Mouse (Mus musculus): Measurements from ENCODE around the gene Crat. TPM values are rescaled to one million over a fixed set of nuclear protein-coding genes. Genes with fewer than 3 reads are reported as not detected.
"Not testable (repeated sequence)": the region's sequence is repeated elsewhere in the genome, so short reads cannot be mapped to it uniquely, and the experiment has no call there.

The Crat gene
- polyA plus RNA-seq, 1 experiment from 2014 or later = 26.8 TPM

DNA sequence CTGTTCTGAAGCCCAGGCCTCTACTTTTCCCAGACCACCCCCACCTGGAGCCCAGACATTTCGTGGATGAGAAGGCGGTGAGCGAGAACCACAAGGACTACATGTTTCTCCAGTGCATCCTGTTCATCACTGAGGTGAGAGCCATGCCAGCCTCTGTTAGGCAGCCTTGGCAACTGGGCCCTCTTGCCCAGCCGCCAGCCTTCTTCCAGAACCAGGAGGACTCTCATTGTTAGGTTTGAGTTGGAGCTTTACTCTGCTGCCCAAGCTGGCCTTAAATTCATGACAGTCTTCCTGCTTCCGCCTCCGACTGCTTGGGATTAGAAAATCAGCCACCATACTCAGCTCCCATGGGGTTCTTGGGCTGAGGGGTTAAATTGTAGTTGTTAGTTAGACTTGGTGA lies 24.0 kb upstream of the Crat start:
- H3K27me3 ChIP-seq (replicated peaks) = no peaks in the 10 kb centered on the region
- WGBS = 89% methylated on average over 6 of the region's 6 CpGs
- peaks cover 48% of the 10 kb centered on the region for H3K36me3 ChIP-seq
- H3K9me3 ChIP-seq (replicated peaks) = no peaks in the 10 kb centered on the region
- H3K4me3 ChIP-seq (replicated peaks) = no peak overlapping the region
- H3K4me1 ChIP-seq = peaks cover 49% of the 10 kb centered on the region
- no peak for ATAC-seq (ENCODE audit: low FRiP score)
- H3K9ac ChIP-seq (replicated peaks) = 0 out of 2 replicates have a peak overlapping the region, but pooled peaks have one; percentile 7
- no peak overlapping the region for H3K4me2 ChIP-seq
- H3K27ac ChIP-seq (replicated peaks) = peak overlapping the region; percentile 94

DNA sequence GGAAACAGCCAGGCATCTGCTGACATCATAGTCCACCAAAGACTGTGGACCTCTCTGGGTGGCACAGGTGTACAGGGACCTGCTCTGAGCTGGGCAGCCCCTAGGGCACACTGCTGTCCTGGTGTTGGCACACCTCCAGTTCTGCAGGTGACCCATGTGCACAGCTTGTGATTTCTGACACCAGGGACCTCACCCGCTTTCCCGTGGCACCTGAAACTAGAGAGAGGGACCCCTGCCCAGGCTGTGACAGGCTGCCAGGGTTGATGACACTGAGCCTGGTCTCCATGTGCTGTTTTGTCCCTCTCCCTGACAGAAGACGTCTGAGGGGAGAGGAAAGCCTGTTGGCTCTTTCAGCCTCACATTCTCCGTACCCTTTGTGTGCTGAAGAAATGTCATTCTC lies 22.2 kb upstream of the Crat start:
- Histone ChIP-seq H3K9me3 (replicated peaks) (no peaks in the 10 kb centered on the region), H3K9ac (replicated peaks) (no peak overlapping the region), H3K4me1 (peaks cover 34% of the 10 kb centered on the region), H3K27me3 (replicated peaks) (no peaks in the 10 kb centered on the region), H3K4me3 (replicated peaks) (no peak overlapping the region), H3K36me3 (peaks cover 49% of the 10 kb centered on the region), H3K27ac (replicated peaks) (no peak overlapping the region), H3K4me2 (no peak overlapping the region)
- no peak for ATAC-seq (ENCODE audit: low FRiP score)
- WGBS = 92% methylated on average over 4 of the region's 4 CpGs

DNA sequence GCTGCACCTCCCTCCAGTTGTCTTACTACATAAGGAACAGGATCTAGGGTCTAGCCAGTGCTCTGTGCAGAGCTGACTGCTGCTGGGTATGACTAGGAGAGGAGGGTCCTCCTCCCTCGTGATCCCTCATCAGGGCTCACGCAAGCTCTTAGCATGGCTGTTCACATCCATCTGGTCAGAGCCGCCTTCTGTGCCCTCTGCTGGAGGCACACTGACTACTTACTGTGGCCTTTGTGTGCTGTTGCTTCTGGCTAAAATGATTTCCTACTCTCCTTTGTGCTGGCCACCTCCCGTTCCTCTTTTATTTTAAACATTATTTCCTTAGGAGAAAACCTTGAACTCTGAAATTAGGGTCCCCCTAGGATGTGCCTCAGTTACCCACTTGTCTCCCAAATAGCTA lies 21.2 kb upstream of the Crat start:
- WGBS = 89% methylated on average over 4 of the region's 4 CpGs

DNA sequence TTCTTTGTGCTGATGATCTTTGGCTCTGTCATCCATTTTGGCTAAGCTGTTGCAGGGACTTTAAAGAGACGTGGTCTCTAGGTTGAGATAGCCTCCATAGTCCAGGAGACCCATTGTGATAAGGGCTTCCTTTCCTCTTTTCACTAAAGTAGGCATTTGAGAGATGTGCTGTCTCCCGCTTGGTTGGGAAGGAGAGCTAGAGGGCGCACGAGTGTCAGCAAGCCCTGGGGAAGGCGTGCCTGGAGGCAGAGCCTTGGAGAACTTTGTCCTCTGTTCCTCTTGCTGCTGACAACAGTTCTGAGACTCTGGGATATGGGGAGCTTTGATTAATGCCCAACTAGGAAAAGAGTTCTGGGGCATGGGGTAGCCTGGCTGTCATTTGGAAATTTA lies 20.5 kb upstream of the Crat start:
- Histone ChIP-seq H3K36me3 (peaks cover 64% of the 10 kb centered on the region), H3K4me3 (replicated peaks) (no peak overlapping the region), H3K4me2 (no peak overlapping the region), H3K9me3 (replicated peaks) (no peaks in the 10 kb centered on the region), H3K9ac (replicated peaks) (no peak overlapping the region), H3K27ac (replicated peaks) (no peak overlapping the region), H3K4me1 (peaks cover 18% of the 10 kb centered on the region), H3K27me3 (replicated peaks) (no peaks in the 10 kb centered on the region)
- 89% methylated on average over 5 of the region's 5 CpGs for WGBS
- ATAC-seq (ENCODE audit: low FRiP score) = no peak

More for the DNA sequence above, 21.2 kb upstream of the Crat start:
- Histone ChIP-seq H3K27me3 (replicated peaks) (no peaks in the 10 kb centered on the region), H3K27ac (replicated peaks) (no peak overlapping the region), H3K4me3 (replicated peaks) (no peak overlapping the region), H3K4me2 (no peak overlapping the region), H3K9ac (replicated peaks) (no peak overlapping the region), H3K4me1 (peaks cover 24% of the 10 kb centered on the region), H3K9me3 (replicated peaks) (no peaks in the 10 kb centered on the region), H3K36me3 (peaks cover 58% of the 10 kb centered on the region)
- ATAC-seq (ENCODE audit: low FRiP score) = no peak

DNA sequence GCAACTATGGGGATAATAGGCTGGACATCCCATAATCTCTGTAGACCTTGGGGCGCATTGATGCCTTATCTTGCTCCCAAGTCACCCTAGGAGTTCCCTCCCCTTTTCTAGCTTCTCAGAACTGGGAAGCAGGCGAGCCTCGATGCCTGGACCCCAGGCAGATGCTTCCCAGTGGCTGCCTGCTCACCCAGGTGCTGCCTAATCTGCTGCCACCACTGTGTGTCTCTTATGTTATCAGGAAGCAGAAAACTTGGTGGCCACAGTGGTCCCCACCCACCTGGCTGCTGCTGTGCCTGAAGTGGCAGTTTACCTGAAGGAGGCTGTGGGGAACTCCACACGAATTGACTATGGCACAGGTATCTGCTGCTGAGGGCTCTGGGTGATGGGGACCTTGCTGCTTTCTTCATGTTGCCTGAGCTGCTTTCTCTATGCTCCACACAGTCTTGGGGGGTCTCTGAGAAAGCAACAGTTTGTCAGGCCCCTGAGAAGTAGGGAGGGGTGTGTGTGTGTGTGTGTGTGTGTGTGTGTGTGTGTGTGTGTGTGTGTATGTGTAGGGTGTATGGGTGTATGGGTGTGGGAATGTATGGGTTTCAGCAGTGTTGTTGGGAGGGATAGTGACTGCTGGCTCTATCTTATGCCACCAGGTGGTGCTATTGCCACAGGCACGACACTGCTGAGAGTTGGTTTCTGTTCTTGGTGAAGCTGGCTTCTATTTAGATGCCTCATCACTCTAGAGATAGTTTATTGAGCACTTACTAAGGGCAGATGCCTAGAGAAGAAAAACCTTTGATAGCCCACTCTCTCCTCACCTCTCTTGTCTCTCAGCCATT lies 19.9 kb upstream of the Crat start:
- ATAC-seq (ENCODE audit: low FRiP score) = peak; percentile 76; the same call in 1 of the 2 replicates
- H3K36me3 ChIP-seq = peaks cover 70% of the 10 kb centered on the region
- H3K27me3 ChIP-seq (replicated peaks) = no peaks in the 10 kb centered on the region
- H3K4me1 ChIP-seq = peaks cover 12% of the 10 kb centered on the region
- 60% methylated on average over 5 of the region's 5 CpGs for WGBS
- H3K9me3 ChIP-seq (replicated peaks) = no peaks in the 10 kb centered on the region
- H3K27ac ChIP-seq (replicated peaks) = 0 out of 2 replicates have a peak overlapping the region, but pooled peaks have one; percentile 23
- no peak overlapping the region for H3K4me3 ChIP-seq (replicated peaks)
- no peak overlapping the region for H3K4me2 ChIP-seq
- no peak overlapping the region for H3K9ac ChIP-seq (replicated peaks)

DNA sequence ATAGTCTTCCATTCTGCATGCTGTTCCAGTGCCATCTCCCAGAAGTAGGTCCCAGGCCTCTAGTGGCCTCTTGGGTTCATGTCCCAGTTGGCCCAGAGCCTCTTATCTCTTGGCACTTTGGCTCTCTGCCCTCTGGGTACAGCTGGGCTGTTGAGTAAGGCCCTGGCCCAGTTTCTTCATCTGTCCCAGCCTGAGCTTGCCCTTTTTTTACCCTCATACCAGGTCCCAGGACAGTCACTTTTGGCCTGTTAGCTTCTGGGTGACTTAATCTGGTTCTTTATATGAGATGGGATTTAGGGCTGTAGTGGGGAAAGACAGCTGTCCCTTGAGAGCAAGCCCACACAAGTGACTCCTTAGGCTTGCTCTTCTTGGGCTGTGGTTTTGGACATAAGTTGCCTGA lies 13.5 kb upstream of the Crat start:
- Histone ChIP-seq H3K4me2 (no peak overlapping the region), H3K27ac (replicated peaks) (no peak overlapping the region), H3K27me3 (replicated peaks) (no peaks in the 10 kb centered on the region), H3K9ac (replicated peaks) (no peak overlapping the region), H3K9me3 (replicated peaks) (no peaks in the 10 kb centered on the region), H3K4me1 (no peaks in the 10 kb centered on the region), H3K4me3 (replicated peaks) (no peak overlapping the region), H3K36me3 (peaks cover 76% of the 10 kb centered on the region)
- ATAC-seq (ENCODE audit: low FRiP score) = no peak

DNA sequence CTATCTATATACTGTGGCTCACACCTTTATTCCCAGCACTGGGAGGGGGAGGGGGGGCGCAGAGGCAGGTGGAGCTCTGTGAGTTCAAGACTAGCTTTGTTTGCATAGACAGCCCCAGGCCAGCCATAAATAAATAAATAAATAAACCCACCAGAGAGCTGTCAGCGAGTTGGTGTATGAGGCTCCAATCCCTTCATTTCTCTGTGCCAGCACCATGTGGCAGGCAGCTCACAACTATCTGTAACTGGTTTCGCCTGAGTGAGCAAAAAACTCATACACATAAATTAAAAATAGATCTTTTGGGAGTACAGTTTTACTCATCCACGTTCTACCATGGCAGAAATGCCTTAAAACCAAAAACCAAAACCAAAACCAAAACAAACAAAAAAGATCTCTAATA lies 5.8 kb upstream of the Crat start:
- Histone ChIP-seq H3K9me3 (replicated peaks) (no peaks in the 10 kb centered on the region), H3K4me2 (no peak overlapping the region), H3K27me3 (replicated peaks) (no peaks in the 10 kb centered on the region), H3K36me3 (peaks cover 5% of the 10 kb centered on the region), H3K9ac (replicated peaks) (no peak overlapping the region), H3K4me1 (peaks cover 35% of the 10 kb centered on the region), H3K4me3 (replicated peaks) (no peak overlapping the region), H3K27ac (replicated peaks) (no peak overlapping the region)
- WGBS = 48% methylated on average over 4 of the region's 4 CpGs
- no peak for ATAC-seq (ENCODE audit: low FRiP score)

DNA sequence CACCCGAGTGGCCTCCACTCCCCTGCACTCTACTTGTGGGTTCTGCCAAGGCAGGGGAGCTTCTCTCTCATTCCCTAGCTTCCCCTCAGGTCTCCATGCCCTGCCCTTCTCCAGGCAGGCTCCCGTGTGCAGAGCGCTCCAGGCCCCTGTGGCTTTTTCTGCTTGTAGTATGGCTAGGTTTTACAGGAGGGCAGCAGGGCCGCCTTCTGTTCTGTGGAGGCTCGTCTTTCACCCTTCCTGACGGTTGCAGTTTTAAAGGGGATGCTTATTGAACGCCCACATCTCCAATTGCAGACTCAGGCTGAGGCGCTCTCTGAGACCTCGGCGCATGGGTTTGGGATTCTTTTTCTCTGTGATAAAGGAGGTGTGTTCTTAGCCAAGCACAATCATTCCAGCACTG lies 3.5 kb upstream of the Crat start:
- H3K4me2 ChIP-seq = peak overlapping the region; percentile 62
- H3K4me3 ChIP-seq (replicated peaks) = 0 out of 2 replicates have a peak overlapping the region, but pooled peaks have one; percentile 2
- H3K27ac ChIP-seq (replicated peaks) = peak overlapping the region; percentile 34; the same call in 1 of the 2 replicates
- no peaks in the 10 kb centered on the region for H3K27me3 ChIP-seq (replicated peaks)
- peaks cover 46% of the 10 kb centered on the region for H3K4me1 ChIP-seq
- 27% methylated on average over 10 of the region's 10 CpGs for WGBS
- H3K9ac ChIP-seq (replicated peaks) = 0 out of 2 replicates have a peak overlapping the region, but pooled peaks have one; percentile 6
- ATAC-seq (ENCODE audit: low FRiP score) = no peak
- H3K36me3 ChIP-seq = peaks cover 2% of the 10 kb centered on the region; the same call in 1 of the 2 replicates
- no peaks in the 10 kb centered on the region for H3K9me3 ChIP-seq (replicated peaks)

DNA sequence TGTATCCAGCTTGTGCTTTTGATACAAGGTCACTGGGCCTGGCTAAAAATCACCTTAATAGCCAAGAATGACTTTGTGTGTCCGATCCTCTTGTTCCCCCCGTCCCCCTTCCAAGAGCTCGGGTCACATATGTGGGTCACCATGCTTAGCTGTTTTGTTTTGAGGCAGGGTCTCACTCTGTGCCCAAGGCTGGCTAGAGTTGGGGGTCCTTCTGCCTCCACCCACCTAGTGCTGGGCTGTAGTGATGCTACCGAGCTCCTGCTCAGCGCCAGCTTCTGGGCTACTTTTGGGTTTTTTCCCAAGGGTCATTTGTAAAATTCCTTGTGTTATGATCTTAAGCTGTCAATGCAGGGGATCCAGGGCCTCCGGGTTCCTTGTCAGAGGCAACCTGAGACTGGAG lies 2.6 kb upstream of the Crat start:
- WGBS = 71% methylated on average over 6 of the region's 6 CpGs
- Histone ChIP-seq H3K4me3 (replicated peaks) (no peak overlapping the region), H3K4me1 (peaks cover 54% of the 10 kb centered on the region), H3K9ac (replicated peaks) (peak overlapping the region; percentile 5; the same call in 1 of the 2 replicates), H3K9me3 (replicated peaks) (no peaks in the 10 kb centered on the region), H3K27ac (replicated peaks) (no peak overlapping the region), H3K36me3 (peaks cover 2% of the 10 kb centered on the region; the same call in 1 of the 2 replicates), H3K27me3 (replicated peaks) (no peaks in the 10 kb centered on the region), H3K4me2 (peak overlapping the region; percentile 62)
- ATAC-seq (ENCODE audit: low FRiP score) = no peak

DNA sequence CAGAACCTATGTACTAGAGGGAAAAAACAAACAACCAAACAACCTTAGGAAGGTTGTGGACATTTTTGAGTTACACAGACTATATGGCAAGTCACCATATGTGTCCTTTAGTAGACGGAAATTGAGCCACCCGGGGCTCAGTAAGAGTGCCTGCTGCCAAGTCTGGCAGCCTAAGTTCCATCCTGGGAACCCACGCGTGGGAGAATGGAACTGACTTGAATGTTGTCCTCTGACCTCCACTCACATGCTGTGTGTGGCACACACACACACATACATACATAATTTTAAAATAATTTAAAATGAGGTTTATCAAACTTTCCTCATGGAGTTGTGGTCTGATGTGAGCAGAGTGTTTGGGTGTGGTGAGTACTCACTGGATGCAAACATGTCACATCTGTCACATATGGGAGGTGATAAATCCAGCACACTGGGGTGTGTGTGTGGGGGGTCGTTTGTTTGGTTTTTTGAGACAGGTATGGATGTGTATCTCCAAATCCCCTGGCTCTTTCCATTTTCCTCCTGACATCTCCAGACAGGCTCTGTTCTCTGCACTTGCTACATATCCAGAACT lies 2.1 kb upstream of the Crat start:
- no peak overlapping the region; the same call in 1 of the 2 replicates for H3K9ac ChIP-seq (replicated peaks)
- H3K9me3 ChIP-seq (replicated peaks) = no peaks in the 10 kb centered on the region
- ATAC-seq (ENCODE audit: low FRiP score) = no peak
- peaks cover 60% of the 10 kb centered on the region for H3K4me1 ChIP-seq
- H3K27ac ChIP-seq (replicated peaks) = no peak overlapping the region
- no peaks in the 10 kb centered on the region for H3K27me3 ChIP-seq (replicated peaks)
- H3K36me3 ChIP-seq = peaks cover 5% of the 10 kb centered on the region
- H3K4me2 ChIP-seq = peak overlapping the region; percentile 62
- WGBS = 54% methylated on average over 5 of the region's 5 CpGs
- no peak overlapping the region for H3K4me3 ChIP-seq (replicated peaks)

DNA sequence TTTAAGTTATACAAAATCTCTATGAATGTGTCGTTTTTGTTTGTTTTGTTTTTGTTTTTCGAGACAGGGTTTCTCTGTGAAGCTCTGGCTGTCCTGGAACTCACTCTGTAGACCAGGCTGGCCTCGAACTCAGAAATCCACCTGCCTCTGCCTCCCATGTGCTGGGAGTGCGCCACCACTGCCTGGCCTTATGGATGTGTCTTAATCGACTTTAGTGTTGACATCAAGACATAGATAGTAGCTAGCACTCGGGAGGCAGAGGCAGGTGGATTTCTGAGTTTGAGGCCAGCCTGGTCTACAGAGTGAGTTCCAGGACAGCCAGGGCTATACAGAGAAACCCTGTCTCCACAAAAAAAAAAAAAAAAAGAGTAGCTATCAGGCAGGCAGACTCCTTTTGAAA lies 1.5 kb upstream of the Crat start:
- Histone ChIP-seq H3K4me2 (peak overlapping the region; percentile 62), H3K9ac (replicated peaks) (peak overlapping the region; percentile 88; the same call in 1 of the 2 replicates), H3K4me1 (peaks cover 63% of the 10 kb centered on the region), H3K4me3 (replicated peaks) (peak overlapping the region; percentile 91)
- WGBS = 84% methylated on average over 6 of the region's 6 CpGs
- not testable (repeated sequence) for H3K36me3 ChIP-seq; ATAC-seq (ENCODE audit: low FRiP score); H3K27me3 ChIP-seq (replicated peaks); H3K9me3 ChIP-seq (replicated peaks); H3K27ac ChIP-seq (replicated peaks)

DNA sequence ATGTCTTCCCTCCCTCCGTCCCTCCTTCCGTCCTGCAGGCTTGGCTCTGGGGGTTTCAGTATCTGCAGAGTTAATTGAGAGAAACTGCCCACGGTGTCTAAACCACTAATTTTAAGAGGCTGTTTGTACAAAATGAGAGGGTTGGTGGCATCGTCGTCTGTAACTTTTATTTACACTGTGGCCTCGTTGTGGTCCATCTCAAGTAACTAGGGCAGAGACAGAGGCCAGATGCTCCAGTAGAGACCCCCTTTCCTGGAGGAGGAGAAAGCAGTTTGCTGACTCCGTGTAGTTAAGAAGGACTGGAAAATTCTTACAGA lies 994 bp upstream of the Crat start:
- WGBS = 0% methylated on average over 7 of the region's 7 CpGs
- H3K4me3 ChIP-seq (replicated peaks) = peak overlapping the region; percentile 91
- peak overlapping the region; percentile 98 for H3K27ac ChIP-seq (replicated peaks)
- H3K9me3 ChIP-seq (replicated peaks) = no peaks in the 10 kb centered on the region
- peak overlapping the region; percentile 62 for H3K4me2 ChIP-seq
- no peaks in the 10 kb centered on the region for H3K27me3 ChIP-seq (replicated peaks)
- no peak for ATAC-seq (ENCODE audit: low FRiP score)
- peak overlapping the region; percentile 88 for H3K9ac ChIP-seq (replicated peaks)
- peaks cover 15% of the 10 kb centered on the region for H3K36me3 ChIP-seq
- peaks cover 63% of the 10 kb centered on the region for H3K4me1 ChIP-seq
